Mouse (Mus musculus) 3T3-L1 (cell line): Measurements from ENCODE around the gene Slc25a45.

Experiments used
- DNase-seq: peaks from one replicate; pipeline ENCODE4 v3.0.0-alpha.2; 2015; ENCODE audit warnings: low read depth, low spot score

The Slc25a45 gene

DNA sequence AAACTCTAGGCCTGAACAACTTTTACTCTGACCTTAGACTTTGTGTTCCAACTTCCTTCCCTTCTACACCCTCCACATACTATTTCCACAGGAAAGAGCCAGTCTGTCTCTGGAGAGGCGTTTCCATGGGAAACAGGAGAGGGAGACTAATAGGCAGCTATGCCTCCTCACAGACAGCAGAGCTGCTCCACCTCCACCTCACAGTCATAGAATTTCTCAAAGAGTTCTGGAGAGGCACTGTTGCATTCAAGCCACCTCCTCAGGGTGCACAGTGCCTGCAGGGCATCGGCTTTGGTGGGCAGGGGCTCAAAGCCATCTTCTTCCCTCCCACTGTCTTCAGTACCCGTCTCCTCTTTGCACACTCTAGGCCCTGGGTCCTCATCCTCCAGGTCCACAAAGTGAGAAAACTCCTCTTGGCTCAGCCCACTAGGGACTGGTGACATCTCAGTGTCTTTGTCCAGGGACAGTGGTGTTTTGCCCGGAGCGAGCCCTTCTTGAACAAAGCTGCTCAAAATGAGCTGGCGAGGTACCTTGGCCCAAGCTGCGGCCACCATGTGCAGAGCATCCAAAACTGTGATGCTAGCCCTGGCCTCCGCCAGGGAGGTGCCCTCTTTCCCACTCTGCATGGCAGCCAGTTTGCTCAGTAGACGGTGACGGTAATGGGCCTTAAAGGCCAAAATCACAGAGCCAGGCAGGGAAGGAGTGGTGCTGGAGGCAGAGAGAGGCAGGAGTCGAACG, 14.1 kb downstream of the Slc25a45 start:
- DNase-seq: no peak

DNA sequence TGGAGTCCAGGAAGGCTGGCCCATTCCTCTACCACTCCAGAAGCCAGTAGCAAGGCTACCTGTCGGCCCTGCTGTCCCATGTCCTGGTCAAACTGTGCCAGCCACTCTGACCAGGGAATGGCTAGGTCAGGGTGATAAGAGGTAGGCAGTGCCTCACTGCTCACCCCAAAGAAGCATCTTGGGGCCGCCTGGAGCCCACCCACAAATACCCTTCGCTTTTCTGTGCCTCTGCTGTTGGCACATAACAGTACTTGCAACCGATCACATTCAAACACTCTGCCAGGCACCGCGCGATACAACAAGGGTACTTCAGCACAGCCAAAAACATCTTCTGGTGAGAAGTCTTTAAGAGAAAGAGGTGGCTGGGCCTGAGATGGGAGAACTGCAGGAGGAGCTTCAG, 14.7 kb downstream of the Slc25a45 start:
- DNase-seq: no peak

DNA sequence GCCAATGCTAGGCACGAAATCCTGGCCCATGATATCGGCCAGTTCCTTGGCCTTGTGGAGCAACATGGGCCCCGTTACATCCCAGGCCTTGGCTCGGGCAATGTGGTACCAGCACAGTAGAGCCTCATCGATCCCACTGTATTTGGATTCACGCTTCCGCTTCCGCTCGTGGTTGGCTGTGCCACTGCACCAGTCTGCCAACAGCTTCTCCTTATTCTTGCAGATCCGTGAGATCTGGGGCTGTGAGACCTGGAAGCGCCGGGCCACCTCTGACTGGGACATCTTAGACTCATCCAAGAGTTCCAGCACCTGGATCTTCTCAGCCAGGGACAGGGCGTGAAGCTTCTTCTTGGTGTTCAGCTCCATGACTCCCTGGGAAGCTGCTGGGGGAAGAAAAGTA, 15.1 kb downstream of the Slc25a45 start:
- DNase-seq: no peak

DNA sequence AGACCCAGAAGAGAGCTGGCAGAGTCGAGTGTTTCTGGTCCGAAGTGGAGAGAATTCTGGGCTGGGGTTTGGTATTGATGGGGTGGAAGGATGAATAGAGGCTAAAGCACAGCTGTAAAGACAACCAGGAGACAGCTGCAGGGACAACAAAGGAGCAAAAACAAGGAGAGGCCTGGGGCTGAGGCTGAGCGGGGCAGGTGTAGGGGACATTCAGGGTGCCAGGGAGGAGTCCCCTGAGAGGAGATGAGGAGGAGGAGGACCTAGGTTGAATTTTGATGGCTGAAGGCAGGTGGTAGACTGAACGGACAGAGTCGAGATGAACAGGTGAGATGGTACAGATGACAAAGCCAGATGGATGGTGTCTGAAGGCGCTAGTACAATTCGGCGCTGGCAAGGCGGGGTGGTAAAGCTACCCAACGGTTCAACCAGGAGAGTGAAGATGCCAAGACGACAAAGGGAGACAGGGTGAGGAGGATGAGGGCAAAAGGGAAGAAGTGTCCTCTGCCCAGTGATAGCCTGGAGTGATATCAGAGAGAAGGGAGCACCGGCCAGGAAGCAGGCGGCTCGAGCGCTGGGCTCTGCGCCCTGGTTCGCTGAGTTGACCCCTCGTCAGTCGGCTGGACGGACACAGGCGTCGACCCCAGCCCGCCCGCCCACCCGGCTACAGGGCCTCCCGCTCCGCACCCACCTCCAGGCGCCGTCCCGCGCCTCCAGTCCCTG, 15.8 kb downstream of the Slc25a45 start:
- no peak for DNase-seq

DNA sequence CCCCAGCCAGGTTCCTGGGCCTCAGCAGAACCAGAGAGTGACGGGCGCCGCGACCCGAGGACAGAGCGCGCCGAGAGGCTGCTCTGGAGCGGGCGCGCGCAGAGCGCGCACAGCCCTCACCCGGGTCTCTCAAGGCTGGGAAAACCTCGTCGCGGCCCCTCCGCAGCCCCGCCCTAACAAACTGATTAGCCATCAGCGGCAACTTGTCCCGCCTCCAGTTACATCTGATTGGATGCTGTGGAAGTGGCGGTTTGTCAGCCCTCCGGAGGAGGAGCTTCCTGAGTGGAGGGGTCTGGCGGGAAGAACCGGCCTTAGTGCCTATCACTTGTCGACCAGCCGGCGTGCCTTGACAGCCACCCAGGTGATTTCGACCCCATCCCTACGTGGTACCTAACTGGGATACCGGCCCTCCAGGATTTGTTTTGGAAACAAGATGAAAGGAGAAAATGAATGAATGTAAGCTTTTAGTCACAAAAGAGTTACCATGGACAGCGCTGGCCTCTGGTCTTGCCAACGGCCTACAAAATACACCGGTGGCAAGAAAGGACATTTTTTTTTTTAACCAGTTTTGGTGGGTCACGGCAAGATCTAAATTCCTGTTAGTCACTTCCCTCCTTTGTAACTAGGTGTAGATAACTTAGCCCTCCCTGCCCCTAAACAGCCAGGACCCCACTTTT, 16.5 kb downstream of the Slc25a45 start, which contains the start of gene Tigd3:
Gene Tigd3, minus strand, starts transcription at position 148 of the 677 bp plus-strand sequence.
- DNase-seq: peak; percentile 94

DNA sequence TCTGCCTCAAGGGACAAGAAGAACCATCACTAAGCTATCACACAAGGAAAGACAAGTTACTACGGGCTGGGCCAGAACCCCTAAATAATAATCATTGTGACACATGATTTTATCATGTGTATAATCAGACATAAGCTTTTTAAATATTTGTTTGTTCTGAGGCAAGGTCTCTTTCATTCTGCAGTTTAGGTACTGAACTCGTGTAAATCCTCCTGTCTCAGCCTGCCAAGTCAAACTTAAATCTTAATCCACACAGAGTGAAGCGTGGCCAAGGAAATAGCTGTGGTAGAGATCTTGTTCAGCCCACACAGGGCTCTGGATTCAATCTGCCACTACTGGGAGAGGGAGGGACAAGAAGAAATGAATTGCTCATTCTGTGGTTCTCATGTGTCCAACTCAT, 29.7 kb downstream of the Slc25a45 start:
- no peak for DNase-seq

DNA sequence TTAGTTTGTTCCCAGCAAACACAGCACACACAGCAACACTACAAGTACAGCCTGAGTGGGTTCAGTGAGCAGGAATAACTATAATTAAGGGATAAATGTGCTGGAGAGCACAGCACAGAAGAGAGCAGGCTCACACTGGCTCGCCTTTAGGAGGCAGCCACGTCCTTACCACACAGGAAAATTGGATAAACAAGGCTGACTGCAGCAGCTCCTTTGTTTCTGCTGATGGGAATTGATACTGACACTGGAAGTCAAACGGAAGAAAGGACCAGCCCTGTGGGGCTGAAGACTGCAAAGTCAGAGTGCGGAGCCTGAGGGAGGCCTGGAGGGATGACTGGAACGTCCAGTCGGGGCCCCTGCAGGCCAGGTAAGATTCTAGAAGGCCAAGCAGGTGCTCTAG, 32.6 kb downstream of the Slc25a45 start:
- no peak for DNase-seq

DNA sequence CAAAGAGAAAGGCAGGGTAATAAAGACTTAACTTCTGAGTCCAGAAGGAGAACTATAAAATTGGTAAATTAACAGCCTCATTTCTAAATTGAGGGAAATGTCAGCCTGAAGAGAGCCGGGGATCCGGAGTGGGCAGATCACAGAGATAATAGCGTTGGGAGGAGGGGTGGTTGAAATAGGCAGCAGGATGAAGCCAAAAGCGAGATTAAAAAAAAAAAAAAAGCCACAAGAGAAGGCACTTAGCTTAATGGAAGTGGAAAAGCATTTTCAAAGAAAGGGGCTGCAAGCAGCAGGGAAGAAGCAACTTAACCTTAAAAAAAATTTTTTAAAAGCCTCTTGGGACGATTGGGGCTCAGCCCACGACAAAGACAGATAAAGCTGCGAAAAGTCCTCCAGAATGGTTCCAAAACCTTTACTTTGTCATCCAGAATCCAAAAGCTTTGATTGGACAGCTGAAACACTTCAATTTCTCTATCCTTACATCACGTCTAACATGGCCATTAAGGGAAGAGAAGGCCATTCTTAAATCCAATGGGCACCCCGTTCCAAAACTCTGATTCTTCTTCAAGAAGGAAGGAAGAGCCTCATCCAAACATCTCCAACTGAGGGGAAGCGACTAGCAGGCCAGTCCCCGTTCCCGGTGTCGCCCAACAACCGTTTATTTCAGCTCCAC, 34.0 kb downstream of the Slc25a45 start:
- peak; percentile 65 for DNase-seq

DNA sequence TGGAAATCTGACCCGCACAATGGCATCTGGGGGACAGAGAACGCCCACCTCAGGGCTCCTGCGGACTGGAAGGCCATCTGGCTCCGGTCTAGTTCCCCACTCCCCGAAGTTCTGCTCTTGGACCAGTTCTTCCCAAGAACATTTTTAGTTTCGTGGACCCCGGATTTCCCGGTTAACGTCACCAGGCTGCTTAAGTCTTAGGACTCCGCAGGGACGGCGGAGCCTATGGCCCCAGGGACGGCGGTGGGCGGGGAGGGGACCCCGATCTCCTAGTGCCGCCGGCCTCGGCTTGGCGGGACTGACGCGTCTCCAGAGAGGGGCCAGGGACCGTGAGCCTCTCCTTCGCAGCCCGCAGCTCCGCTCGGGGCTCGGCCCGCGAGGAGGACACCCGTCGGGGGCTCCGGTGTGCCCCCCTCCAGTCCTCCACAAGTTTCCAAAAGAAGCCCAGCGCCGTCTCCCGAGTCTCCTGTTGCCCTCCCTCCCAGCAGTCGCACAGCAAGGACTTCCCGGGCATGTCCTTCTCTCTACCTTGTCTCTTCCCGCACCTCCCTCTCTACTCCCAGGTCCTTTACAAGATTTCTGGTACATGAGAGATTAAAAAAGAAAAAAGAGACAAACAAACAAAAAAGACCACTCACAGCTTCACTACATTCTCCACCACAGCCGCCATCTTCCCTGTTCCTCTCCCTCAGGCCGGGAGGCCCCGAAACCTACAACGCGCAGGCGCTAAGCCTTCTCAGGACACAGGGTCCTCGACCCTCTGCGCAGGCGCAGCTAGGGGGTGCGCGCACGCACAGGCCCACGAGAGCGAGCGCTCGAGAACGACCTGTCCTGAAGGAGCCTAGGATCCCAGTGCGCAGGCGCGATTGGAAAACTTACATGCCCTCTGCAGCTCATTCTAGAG, 34.7 kb downstream of the Slc25a45 start:
- peak; percentile 100 for DNase-seq

DNA sequence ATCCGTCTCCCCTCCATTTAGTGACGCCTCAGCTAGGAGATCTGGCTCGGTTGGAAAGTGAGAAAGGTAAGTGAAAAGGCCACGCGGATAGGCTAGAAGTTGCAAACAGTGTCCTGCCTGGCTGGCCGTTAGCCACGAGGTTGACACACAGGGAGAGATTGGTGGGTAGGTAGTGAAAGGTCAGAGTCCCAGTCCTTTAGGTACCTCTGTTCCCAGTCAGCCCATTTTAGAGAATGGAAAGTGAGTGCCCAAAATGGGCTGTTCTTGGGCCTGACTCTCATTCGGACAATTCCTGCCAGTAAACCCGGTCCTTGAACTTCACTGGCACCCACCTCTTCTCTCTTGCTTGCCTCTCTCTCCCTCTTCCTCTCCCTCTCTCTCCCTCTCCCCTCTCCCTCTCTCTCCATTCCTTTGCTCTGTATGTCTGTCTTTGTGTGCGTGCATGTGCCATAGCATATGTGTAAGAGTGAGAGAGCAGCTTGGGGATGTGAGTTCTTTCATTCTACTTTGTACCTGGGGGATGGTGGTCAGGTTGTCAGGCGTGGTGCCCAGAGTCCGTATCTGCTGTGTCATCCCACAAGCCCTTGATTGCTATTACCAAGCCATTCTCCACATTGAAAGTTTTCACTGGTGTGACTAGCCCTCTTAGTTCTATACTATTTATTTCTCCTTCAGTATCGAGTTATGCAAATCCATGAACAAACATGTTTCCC, 35.6 kb downstream of the Slc25a45 start, which contains the start of gene Dpf2:
Gene Dpf2, minus strand, starts transcription at position 4 of the 713 bp plus-strand sequence.
- peak; percentile 56 for DNase-seq

DNA sequence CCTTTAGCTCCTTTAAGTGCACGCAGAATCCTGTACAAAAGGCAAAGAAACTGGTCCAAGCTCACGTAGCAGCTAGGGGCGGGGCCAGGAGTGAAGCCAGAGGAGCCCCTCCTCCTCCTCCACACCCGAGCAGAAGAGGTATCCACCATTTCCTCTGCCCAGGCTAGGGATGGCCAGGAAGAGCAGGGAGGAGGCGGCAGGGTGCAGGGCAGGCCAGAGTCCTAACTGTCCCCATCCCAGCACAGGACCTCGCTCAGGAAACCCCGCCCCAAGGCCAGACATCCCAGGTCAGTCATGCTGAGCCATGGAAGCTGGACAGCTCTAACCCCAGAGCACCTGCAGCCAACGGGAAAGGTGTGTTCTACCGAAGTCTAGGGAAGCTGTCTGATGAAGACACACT, 44.1 kb downstream of the Slc25a45 start:
- no peak for DNase-seq

DNA sequence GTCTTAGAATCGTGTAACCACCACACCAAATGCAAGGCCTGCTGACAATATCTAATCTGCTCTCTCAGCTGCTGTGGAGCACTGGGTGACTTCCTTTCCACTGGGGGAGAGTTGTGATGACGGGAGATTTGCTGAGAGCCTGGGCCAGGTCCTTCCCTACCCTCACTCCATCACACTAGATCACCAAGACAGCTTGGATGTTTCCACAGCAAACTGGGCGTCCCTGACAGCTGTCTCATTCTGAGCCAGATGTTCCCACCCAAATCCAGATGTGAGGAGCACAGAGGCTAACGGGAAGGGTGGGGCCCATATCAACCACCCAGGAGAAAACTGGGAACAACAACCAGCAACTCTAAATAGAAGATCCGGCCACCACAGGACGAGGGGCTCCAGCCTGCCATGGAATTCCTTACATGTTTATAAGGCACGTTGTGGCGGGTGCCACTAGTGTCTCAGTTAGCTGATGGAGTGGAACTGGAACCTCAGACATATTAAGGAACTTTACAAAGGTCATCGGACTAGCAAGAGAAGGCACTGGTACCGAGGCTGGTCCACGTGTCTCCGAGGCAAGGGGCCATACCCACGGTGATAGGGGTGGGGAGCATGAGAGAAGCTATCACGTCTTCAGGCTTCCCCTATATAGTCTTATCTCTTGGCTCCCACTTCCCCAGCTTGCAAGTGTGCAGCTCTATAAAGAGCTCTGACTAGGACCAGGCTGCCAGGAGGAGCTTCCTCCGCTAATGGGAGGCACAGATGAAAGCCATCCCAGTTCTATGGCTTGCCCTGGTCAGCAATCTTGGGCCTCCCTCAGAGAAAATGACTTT, 44.7 kb downstream of the Slc25a45 start:
- no peak for DNase-seq

DNA sequence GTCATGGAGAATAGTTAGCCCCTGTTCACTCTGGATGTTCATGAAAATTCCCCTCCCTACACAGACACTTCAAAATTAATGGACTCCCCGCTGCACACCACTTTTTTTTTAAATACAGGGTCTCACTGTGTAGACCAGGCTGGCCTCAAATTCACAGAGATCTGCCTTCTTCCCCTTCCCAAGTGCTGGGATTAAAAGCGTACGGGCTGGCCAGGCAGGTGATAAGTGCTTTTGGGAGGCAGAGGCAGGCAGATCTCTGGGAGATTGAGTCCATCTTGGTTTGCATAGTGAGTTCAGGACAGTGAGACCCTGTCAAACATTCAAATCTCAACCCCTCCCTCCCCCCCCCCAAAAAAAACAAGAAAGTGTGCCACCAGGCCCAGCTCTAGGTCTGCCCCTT, 45.4 kb downstream of the Slc25a45 start:
- DNase-seq: no peak

DNA sequence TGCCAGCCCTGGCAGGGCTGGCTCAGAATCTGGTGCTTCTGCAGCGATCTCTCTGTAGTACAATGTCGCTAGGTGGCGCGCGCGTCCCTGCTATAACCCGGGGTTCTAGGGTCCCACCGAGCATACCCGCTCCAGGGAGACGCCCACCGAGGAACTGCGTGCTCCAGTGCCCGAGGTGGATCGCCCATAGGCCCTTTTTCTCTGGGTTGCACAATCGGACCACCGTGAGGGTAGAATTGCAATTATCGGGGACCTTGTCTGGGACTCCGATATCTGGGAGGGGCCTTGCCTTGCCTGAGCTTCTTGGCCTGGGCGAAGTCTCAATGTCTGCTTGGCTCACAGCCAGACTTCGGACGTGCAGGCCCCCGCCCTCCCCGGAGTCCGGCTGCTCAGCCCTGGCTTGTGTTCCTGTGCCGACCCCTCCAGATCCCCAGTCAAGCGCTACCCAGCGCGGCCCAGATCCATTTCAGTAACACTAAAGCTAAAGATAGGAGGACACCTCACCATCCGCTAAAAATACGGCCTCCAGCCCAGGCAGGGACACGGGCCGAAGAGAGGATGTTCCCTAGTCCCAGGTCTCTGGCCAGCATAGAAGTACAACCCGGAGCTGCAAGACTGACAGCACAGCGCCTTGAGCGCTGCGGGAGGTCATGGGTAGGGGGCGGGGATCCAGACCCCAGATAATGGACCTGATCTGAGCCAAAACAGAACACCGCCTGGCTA, 46.5 kb downstream of the Slc25a45 start:
- peak; percentile 95 for DNase-seq

DNA sequence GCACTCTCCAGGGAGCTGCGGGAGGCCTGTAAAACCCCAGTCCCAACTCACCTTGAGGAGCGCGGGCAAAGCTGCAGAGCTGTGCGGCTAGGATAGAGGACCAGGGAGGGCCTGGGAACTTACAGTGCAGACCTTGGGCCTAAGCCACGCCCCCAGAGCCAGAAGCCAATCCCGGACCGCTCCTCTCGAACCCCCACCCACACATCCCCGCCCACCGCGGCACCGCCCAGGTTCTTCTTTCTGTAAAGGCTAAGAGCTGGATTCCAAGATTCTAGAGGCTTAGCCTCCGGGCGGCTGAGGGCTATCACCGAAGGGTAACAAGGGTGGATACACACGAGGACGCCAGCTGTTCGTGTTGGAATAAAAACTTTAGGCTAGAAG, 47.1 kb downstream of the Slc25a45 start, which contains the start of gene Cdc42ep2:
Gene Cdc42ep2, minus strand, starts transcription at position 104 of the 381 bp plus-strand sequence.
- peak; percentile 100 for DNase-seq

DNA sequence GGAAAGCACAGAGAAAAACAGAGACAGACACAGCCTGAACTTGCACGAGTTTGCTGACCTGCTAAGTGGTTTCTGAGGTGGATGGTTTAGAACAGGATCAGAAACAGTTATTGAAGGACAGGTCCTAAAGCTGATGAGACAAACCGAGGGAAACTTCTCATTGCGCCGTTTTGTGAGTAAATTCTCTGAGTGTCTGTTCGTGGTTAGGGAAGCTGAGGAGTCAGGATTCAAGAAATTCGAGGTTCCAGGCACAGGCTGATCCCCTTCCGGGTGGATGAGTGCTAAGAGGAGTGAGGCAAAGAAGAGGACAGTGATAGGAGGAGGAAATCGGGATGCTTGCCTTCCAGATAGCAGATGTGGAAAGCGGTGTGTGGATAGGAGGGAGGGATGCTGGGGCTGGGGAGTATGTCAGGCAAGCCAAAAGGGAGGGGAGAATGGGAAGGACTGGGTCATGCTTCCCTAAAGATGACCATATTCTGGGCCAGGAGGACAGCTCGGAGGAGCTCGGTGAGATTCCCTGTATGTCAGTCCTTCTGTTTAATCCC, 47.8 kb downstream of the Slc25a45 start:
- DNase-seq: peak; percentile 74

DNA sequence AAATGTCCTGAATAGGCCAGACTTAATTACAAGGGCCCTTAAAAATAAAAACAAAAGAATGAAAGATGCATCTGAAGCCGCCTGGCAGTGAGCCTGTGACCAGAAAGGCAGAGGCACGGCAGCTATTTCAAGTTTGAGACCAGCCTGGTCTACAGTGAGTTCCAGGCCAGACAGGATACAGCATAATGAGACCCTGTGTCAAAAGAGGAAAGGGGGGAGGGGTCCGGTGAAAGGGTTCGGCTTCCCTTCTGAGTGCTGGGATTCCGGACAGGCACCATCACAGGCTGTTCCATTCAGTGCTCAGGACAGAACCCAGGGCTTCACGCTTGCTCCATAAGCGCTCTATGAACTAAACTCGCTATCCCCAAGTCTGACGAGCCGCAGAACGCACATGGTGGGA, 49.4 kb downstream of the Slc25a45 start:
- DNase-seq: no peak

DNA sequence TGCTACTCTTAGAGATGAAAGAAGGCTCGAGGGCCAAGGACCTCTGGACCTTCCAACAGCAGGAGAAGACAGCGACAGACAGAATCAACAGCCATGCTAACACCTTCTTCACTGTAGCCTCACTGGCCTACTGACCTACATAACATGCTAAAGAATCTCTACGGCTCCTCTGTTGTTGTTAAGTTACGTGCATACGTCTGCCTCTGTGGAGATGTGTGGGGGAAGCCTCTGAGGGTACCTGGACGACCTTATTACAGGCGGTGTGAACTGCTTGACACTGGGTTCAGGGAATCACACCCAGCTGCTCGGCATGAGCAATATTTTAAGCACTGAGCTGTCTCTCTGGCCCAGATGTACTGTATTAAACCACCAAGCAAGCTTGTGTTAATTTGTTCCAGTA, 49.9 kb downstream of the Slc25a45 start:
- no peak for DNase-seq
